ENCODE assay signal across 8 mouse cellular contexts in the genomic region with DNA sequence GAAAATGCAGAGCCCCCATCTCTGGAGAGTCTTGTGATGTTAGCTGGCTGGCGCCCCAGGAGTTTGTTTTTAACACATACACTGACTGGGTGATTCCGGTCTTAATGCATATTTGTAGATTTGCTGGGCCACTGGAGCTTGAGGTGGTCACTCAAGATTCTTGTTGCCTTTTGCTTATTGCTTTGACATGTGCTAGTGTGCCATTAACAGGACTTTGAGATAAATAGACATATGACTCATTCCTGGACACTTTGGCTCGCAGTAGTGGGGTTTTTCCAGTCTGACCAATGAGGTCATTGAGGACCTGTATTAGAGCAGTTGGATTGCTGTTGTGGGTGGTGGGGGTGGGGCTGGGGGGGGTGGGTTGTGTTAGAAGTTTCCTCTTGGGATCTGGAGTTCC. TPM values are rescaled to one million over a fixed set of nuclear protein-coding genes. Genes with fewer than 3 reads are reported as not detected.
DNase-seq lines count a peak whose midpoint lies in the region; ATAC-seq and TF ChIP-seq lines count a peak whose summit lies in the region.

No protein-coding gene starts in this region.

- in situ Hi-C loops in CH12.LX (cut with MboI; ENCODE audit: low pct_ligation_motif_present, low pct_unique_long_range_greater_than_20kb, low sequenced_read_pairs) = no loop called here

- peaks cover 33 to 61% of the 10 kb centered on the region in 2 experiments for H3K4me1 ChIP-seq in CH12.LX (ENCODE audit: control insufficient read depth in 1 of 2, insufficient read depth in 2 of 2)
- H3K4me1 ChIP-seq in heart, embryonic 11.5 days (ENCODE audit: control insufficient read depth, insufficient read depth, low read length) = peaks cover 29% of the 10 kb centered on the region
- H3K4me1 ChIP-seq in neural tube, embryonic 14.5 days (ENCODE audit: control insufficient read depth, insufficient read depth, low read length) = peaks cover 18% of the 10 kb centered on the region

- H3K9me3 ChIP-seq in CH12.LX (replicated peaks; ENCODE audit: low read length) = no peaks in the 10 kb centered on the region
- no peaks in the 10 kb centered on the region for H3K9me3 ChIP-seq in heart, embryonic 11.5 days (replicated peaks; ENCODE audit: control insufficient read depth, low read length)
- H3K9me3 ChIP-seq in neural tube, embryonic 14.5 days (ENCODE audit: control insufficient read depth, low read length) = no peaks in the 10 kb centered on the region

- TF ChIP-seq EP300 in CH12.LX (IDR thresholded peaks at IDR 0.05; ENCODE audit: low read length) = peak; percentile 81

- peak overlapping the region; percentile 18 to 81 (median 79) for H3K4me3 ChIP-seq in CH12.LX (replicated peaks in 1 of 3; ENCODE audit: low read depth in 2 of 3, low read length in 2 of 3, poor library complexity in 1 of 3)
- no peak overlapping the region; the same call in 1 of the 2 replicates for H3K4me3 ChIP-seq in heart, embryonic 11.5 days (ENCODE audit: low read depth, low read length)
- 0 out of 2 replicates have a peak overlapping the region, but pooled peaks have one; percentile 77 for H3K4me3 ChIP-seq in neural tube, embryonic 14.5 days (ENCODE audit: low read depth, low read length)

- H3K27me3 ChIP-seq in CH12.LX (replicated peaks) = peaks cover 2% of the 10 kb centered on the region
- H3K27me3 ChIP-seq in heart, embryonic 11.5 days (ENCODE audit: control insufficient read depth, insufficient read depth, low read length) = no peaks in the 10 kb centered on the region
- no peaks in the 10 kb centered on the region for H3K27me3 ChIP-seq in neural tube, embryonic 14.5 days (ENCODE audit: control insufficient read depth, insufficient read depth, low read length)

- TF ChIP-seq RAD21 in CH12.LX (IDR thresholded peaks at IDR 0.05; ENCODE audit: low read depth, low read length) = no peak

- H3K36me3 ChIP-seq in CH12.LX (replicated peaks in 1 of 2; ENCODE audit: control insufficient read depth in 1 of 2, insufficient read depth in 1 of 2, low read length in 1 of 2) = peaks cover 0 to 11% of the 10 kb centered on the region in 2 experiments
- H3K36me3 ChIP-seq in heart, embryonic 11.5 days (ENCODE audit: control insufficient read depth, insufficient read depth, low read length) = no peaks in the 10 kb centered on the region
- H3K36me3 ChIP-seq in neural tube, embryonic 14.5 days (ENCODE audit: control insufficient read depth, insufficient read depth, low read length) = no peaks in the 10 kb centered on the region

- no peak for ATAC-seq in heart, embryonic 11.5 days (replicated peaks; ENCODE audit: insufficient number of reproducible peaks, low FRiP score, low TSS enrichment)
- no peak for ATAC-seq in neural tube, embryonic 14.5 days (ENCODE audit: low read depth)
- ATAC-seq in erythroid progenitor cell, adult 5-6 weeks (replicated peaks; ENCODE audit: low FRiP score, poor library complexity, severe bottlenecking) = no peak

- DNase-seq in CH12.LX (ENCODE audit: extremely low read depth) = peak; percentile 51
- DNase-seq in adrenal gland, adult 2 months = peak; percentile 81
- peak; percentile 61 for DNase-seq in kidney, postnatal 14 days
- DNase-seq in urinary bladder, postnatal 10 days (ENCODE audit: low spot score) = no peak
- DNase-seq in layer of hippocampus, postnatal 25 days (ENCODE audit: extremely low spot score in 1 of 2, low spot score in 1 of 2) = no peak

- 54% methylated on average over 3 of the region's 3 CpGs for WGBS in heart, embryonic 11.5 days (ENCODE audit: insufficient replicate concordance)
- 88% methylated on average over 3 of the region's 3 CpGs for WGBS in neural tube, embryonic 14.5 days

- H3K79me2 ChIP-seq in CH12.LX (replicated peaks; ENCODE audit: control insufficient read depth, extremely low read depth, insufficient read depth, poor library complexity, severe bottlenecking) = peaks cover 45% of the 10 kb centered on the region

- peak overlapping the region; percentile 92 for H3K27ac ChIP-seq in CH12.LX (ENCODE audit: insufficient read depth, low read depth)
- peak overlapping the region; percentile 94; the same call in 1 of the 2 replicates for H3K27ac ChIP-seq in heart, embryonic 11.5 days (ENCODE audit: low read depth, low read length)
- no peak overlapping the region for H3K27ac ChIP-seq in neural tube, embryonic 14.5 days (ENCODE audit: low read depth, low read length)

- H3K9ac ChIP-seq in CH12.LX (ENCODE audit: insufficient read depth, low read depth) = peak overlapping the region; percentile 73
- no peak overlapping the region for H3K9ac ChIP-seq in heart, embryonic 11.5 days (ENCODE audit: low read depth, low read length)
- H3K9ac ChIP-seq in neural tube, embryonic 14.5 days (replicated peaks; ENCODE audit: low read depth, low read length) = no peak overlapping the region; the same call in 1 of the 2 replicates

- TF ChIP-seq POLR2A in CH12.LX (IDR thresholded peaks at IDR 0.05; ENCODE audit: low read depth, low read length) = 0 out of 2 replicates have a peak, but pooled peaks have one; percentile 21

- TF ChIP-seq CTCF in CH12.LX (conservative IDR thresholded peaks at IDR 0.05 in 1 of 2, IDR thresholded peaks at IDR 0.05 in 1 of 2; ENCODE audit: low read depth in 2 of 2, low read length in 2 of 2) = no peak

- dilution Hi-C loops in CH12.LX (cut with MboI; ENCODE audit: extremely low pct_ligation_motif_present, extremely low pct_unique_long_range_greater_than_20kb, low sequenced_read_pairs) = no loop called here

- peak overlapping the region; percentile 80 for H3K4me2 ChIP-seq in CH12.LX (ENCODE audit: insufficient read depth, low read depth, poor library complexity, severe bottlenecking)
- H3K4me2 ChIP-seq in heart, embryonic 11.5 days = peak overlapping the region; percentile 71
- H3K4me2 ChIP-seq in neural tube, embryonic 14.5 days (ENCODE audit: low read depth, low read length) = peak overlapping the region; percentile 84; the same call in 1 of the 2 replicates

TF ChIP-seq in CH12.LX, 34 proteins besides CTCF, POLR2A, EP300 and RAD21 (continues in another document):
- TF ChIP-seq JUN (IDR thresholded peaks at IDR 0.05; ENCODE audit: insufficient read depth, low read depth, low read length) = peak; percentile 95
- TF ChIP-seq GABPA (IDR thresholded peaks at IDR 0.05; ENCODE audit: insufficient replicate concordance, low read depth, low read length) = no peak
- no peak for TF ChIP-seq ZKSCAN1 (IDR thresholded peaks at IDR 0.05; ENCODE audit: borderline replicate concordance, low read depth, low read length)
- peak; percentile 43; the same call in 1 of the 2 replicates for TF ChIP-seq TCF12 (IDR thresholded peaks at IDR 0.05; ENCODE audit: low read depth, low read length)
- TF ChIP-seq CHD1 (IDR thresholded peaks at IDR 0.05; ENCODE audit: low read depth, low read length) = no peak

RNA-seq across cellular contexts. Expression of gene Vps37c, which starts 1.8 kb away (rescaled TPM):
- total RNA-seq in CH12.LX (2012; rRNA removed) = 9.5 and 10.8 TPM in 2 replicates
- 4.9 and 6.2 TPM in 2 replicates for total RNA-seq in CH12.LX (2014; rRNA removed)
- polyA plus RNA-seq in CH12.LX (2012; ENCODE audit: insufficient read length, low read depth) = 13.0 and 13.4 TPM in 2 replicates
- 10 to 100 TPM; 22.1 to 23.3 TPM for total RNA-seq in adrenal gland, adult 2 months (2021)
- 46.4 and 65.5 TPM in 2 replicates for polyA plus RNA-seq in adrenal gland, adult 2 months (2012; rRNA removed)
- polyA plus RNA-seq in heart, embryonic 11.5 days (2014; fragmentation: Nextera tagmentation; extraction: Ambion mirVana) = 21.9 and 22.5 TPM in 2 replicates
- polyA plus RNA-seq in neural tube, embryonic 14.5 days (2014; fragmentation: Nextera tagmentation; extraction: Ambion mirVana) = 23.1 and 31.1 TPM in 2 replicates
- total RNA-seq in erythroid progenitor cell, adult 5-6 weeks (2015; ENCODE audit: low replicate concordance) = 10.8 and 26.0 TPM in 2 replicates
- 3.3 and 6.0 TPM in 2 replicates for total RNA-seq in erythroid progenitor cell, adult 5-6 weeks (2017; ENCODE audit: low replicate concordance)
- 10 to 100 TPM; 24.8 to 28.0 TPM for total RNA-seq in layer of hippocampus, postnatal 25 days (2021)

RNA-seq across cellular contexts. Expression of gene Pga5, which starts 12.5 kb away (rescaled TPM):
- total RNA-seq in CH12.LX (2012; rRNA removed) = 0.08 TPM in 1 of 2 replicates, not detected in the other
- total RNA-seq in CH12.LX (2014; rRNA removed) = not detected in 2 replicates
- not detected in 2 replicates for polyA plus RNA-seq in CH12.LX (2012; ENCODE audit: insufficient read length, low read depth)
- total RNA-seq in adrenal gland, adult 2 months (2021) = not detected
- not detected in 2 replicates for polyA plus RNA-seq in adrenal gland, adult 2 months (2012; rRNA removed)
- not detected in 2 replicates for polyA plus RNA-seq in heart, embryonic 11.5 days (2014; fragmentation: Nextera tagmentation; extraction: Ambion mirVana)
- polyA plus RNA-seq in neural tube, embryonic 14.5 days (2014; fragmentation: Nextera tagmentation; extraction: Ambion mirVana) = not detected in 2 replicates
- not detected in 2 replicates for total RNA-seq in erythroid progenitor cell, adult 5-6 weeks (2015; ENCODE audit: low replicate concordance)
- not detected in 2 replicates for total RNA-seq in erythroid progenitor cell, adult 5-6 weeks (2017; ENCODE audit: low replicate concordance)
- not detected for total RNA-seq in layer of hippocampus, postnatal 25 days (2021)

RNA-seq across cellular contexts. Expression of gene Cd5, which starts 48.5 kb away (rescaled TPM):
- 8.7 and 9.9 TPM in 2 replicates for total RNA-seq in CH12.LX (2012; rRNA removed)
- total RNA-seq in CH12.LX (2014; rRNA removed) = 17.7 and 20.7 TPM in 2 replicates
- polyA plus RNA-seq in CH12.LX (2012; ENCODE audit: insufficient read length, low read depth) = 46.8 and 51.4 TPM in 2 replicates
- under 1 TPM; 0.10 to 0.14 TPM for total RNA-seq in adrenal gland, adult 2 months (2021)
- polyA plus RNA-seq in adrenal gland, adult 2 months (2012; rRNA removed) = 0.15 and 0.26 TPM in 2 replicates
- 0.39 and 0.72 TPM in 2 replicates for polyA plus RNA-seq in heart, embryonic 11.5 days (2014; fragmentation: Nextera tagmentation; extraction: Ambion mirVana)
- polyA plus RNA-seq in neural tube, embryonic 14.5 days (2014; fragmentation: Nextera tagmentation; extraction: Ambion mirVana) = 0.44 TPM in 1 of 2 replicates, not detected in the other
- 2.5 and 2.9 TPM in 2 replicates for total RNA-seq in erythroid progenitor cell, adult 5-6 weeks (2015; ENCODE audit: low replicate concordance)
- 0.26 TPM in 1 of 2 replicates, not detected in the other for total RNA-seq in erythroid progenitor cell, adult 5-6 weeks (2017; ENCODE audit: low replicate concordance)
- under 1 TPM in 1 of 2 experiments, not detected in 1; 0.16 TPM for total RNA-seq in layer of hippocampus, postnatal 25 days (2021)

RNA-seq across cellular contexts. Expression of gene Vwce, which starts 56.3 kb away (rescaled TPM):
- total RNA-seq in CH12.LX (2012; rRNA removed) = 0.13 and 0.21 TPM in 2 replicates
- total RNA-seq in CH12.LX (2014; rRNA removed) = 0.04 TPM in 1 of 2 replicates, not detected in the other
- polyA plus RNA-seq in CH12.LX (2012; ENCODE audit: insufficient read length, low read depth) = 1.0 and 1.3 TPM in 2 replicates
- total RNA-seq in adrenal gland, adult 2 months (2021) = under 1 TPM; 0.17 to 0.79 TPM
- polyA plus RNA-seq in adrenal gland, adult 2 months (2012; rRNA removed) = 0.18 and 0.26 TPM in 2 replicates
- polyA plus RNA-seq in heart, embryonic 11.5 days (2014; fragmentation: Nextera tagmentation; extraction: Ambion mirVana) = 0.46 and 0.55 TPM in 2 replicates
- polyA plus RNA-seq in neural tube, embryonic 14.5 days (2014; fragmentation: Nextera tagmentation; extraction: Ambion mirVana) = 1.2 and 1.7 TPM in 2 replicates
- total RNA-seq in erythroid progenitor cell, adult 5-6 weeks (2015; ENCODE audit: low replicate concordance) = not detected in 2 replicates
- 1.2 TPM in 1 of 2 replicates, not detected in the other for total RNA-seq in erythroid progenitor cell, adult 5-6 weeks (2017; ENCODE audit: low replicate concordance)
- under 1 TPM; 0.14 to 0.22 TPM for total RNA-seq in layer of hippocampus, postnatal 25 days (2021)

Comparison
In these comparisons a context has a peak if more than half of its experiments do, and no peak if none do; other contexts are left out.
1. DNase-seq: peak in CH12.LX (single experiment), adrenal gland, adult 2 months (single experiment) and kidney, postnatal 14 days (single experiment); none in urinary bladder, postnatal 10 days (single experiment) and layer of hippocampus, postnatal 25 days (0 of 2).
2. Peak in every context shown above with its lines, with median percentiles within 50 percentile points of each other: H3K4me2 ChIP-seq.